10 mouse cellular contexts compared by ENCODE assay signal in genomic region chr4:55013563-55014248, GRCm38 (mm10).
DNase-seq lines count a peak whose midpoint lies in the region; ATAC-seq lines count a peak whose summit lies in the region.
"Had no signal": no experiment of that assay in that cellular context is flagged by ENCODE, and none has a peak within 500 bp of the region (broad histone marks: within the 10 kb centered on the region; RNA-seq: fewer than 3 reads in every experiment).

No protein-coding gene starts in this region.

- no peaks in the 10 kb centered on the region for H3K4me1 ChIP-seq in hindbrain, embryonic 16.5 days (ENCODE audit: control insufficient read depth, insufficient read depth, low read depth, low read length)
- no peaks in the 10 kb centered on the region for H3K4me1 ChIP-seq in hindbrain, embryonic 11.5 days (replicated peaks; ENCODE audit: control insufficient read depth, insufficient read depth, low read length)
- no peaks in the 10 kb centered on the region for H3K4me1 ChIP-seq in limb, embryonic 10.5 days
- H3K4me1 ChIP-seq in liver, embryonic 12.5 days: no peaks in the 10 kb centered on the region

- no peaks in the 10 kb centered on the region for H3K27me3 ChIP-seq in hindbrain, embryonic 16.5 days (replicated peaks; ENCODE audit: control insufficient read depth, insufficient read depth, low read length)
- H3K27me3 ChIP-seq in hindbrain, embryonic 11.5 days (ENCODE audit: control insufficient read depth, insufficient read depth, low read length): no peaks in the 10 kb centered on the region
- no peaks in the 10 kb centered on the region for H3K27me3 ChIP-seq in limb, embryonic 10.5 days (ENCODE audit: low read depth, poor library complexity, severe bottlenecking)
- H3K27me3 ChIP-seq in liver, embryonic 12.5 days (replicated peaks): no peaks in the 10 kb centered on the region

- no peak overlapping the region for H3K9ac ChIP-seq in hindbrain, embryonic 16.5 days (ENCODE audit: low read depth, low read length)
- no peak overlapping the region for H3K9ac ChIP-seq in hindbrain, embryonic 11.5 days (ENCODE audit: low read depth, low read length)
- H3K9ac ChIP-seq in liver, embryonic 12.5 days: no peak overlapping the region

- H3K36me3 ChIP-seq in hindbrain, embryonic 16.5 days (ENCODE audit: control insufficient read depth, insufficient read depth, low read length): peaks cover 72% of the 10 kb centered on the region
- peaks cover 40% of the 10 kb centered on the region for H3K36me3 ChIP-seq in hindbrain, embryonic 11.5 days (ENCODE audit: control insufficient read depth, insufficient read depth, low read length)
- peaks cover 100% of the 10 kb centered on the region for H3K36me3 ChIP-seq in limb, embryonic 10.5 days
- peaks cover 14% of the 10 kb centered on the region; the same call in 1 of the 2 replicates for H3K36me3 ChIP-seq in liver, embryonic 12.5 days

- no peak overlapping the region for H3K4me2 ChIP-seq in hindbrain, embryonic 16.5 days (ENCODE audit: low read length)
- H3K4me2 ChIP-seq in hindbrain, embryonic 11.5 days (replicated peaks; ENCODE audit: low read depth, low read length): no peak overlapping the region
- H3K4me2 ChIP-seq in liver, embryonic 12.5 days: no peak overlapping the region

- H3K9me3 ChIP-seq in hindbrain, embryonic 16.5 days (ENCODE audit: control insufficient read depth, low read length): no peaks in the 10 kb centered on the region
- H3K9me3 ChIP-seq in hindbrain, embryonic 11.5 days (ENCODE audit: control insufficient read depth, low read length): no peaks in the 10 kb centered on the region
- no peaks in the 10 kb centered on the region for H3K9me3 ChIP-seq in limb, embryonic 10.5 days (replicated peaks)
- H3K9me3 ChIP-seq in liver, embryonic 12.5 days (replicated peaks): no peaks in the 10 kb centered on the region; the same call in 1 of the 2 replicates

- 73% methylated on average over 16 of the region's 16 CpGs for WGBS in hindbrain, embryonic 16.5 days
- WGBS in hindbrain, embryonic 11.5 days: 80% methylated on average over 16 of the region's 16 CpGs
- 91% methylated on average over 16 of the region's 16 CpGs for WGBS in limb, embryonic 10.5 days
- 68% methylated on average over 16 of the region's 16 CpGs for WGBS in liver, embryonic 12.5 days (ENCODE audit: insufficient replicate concordance)

- peak; percentile 35; the same call in 1 of the 2 replicates for ATAC-seq in hindbrain, embryonic 16.5 days
- ATAC-seq in hindbrain, embryonic 11.5 days (ENCODE audit: low FRiP score): no peak
- no peak for ATAC-seq in liver, embryonic 12.5 days

- H3K27ac ChIP-seq in hindbrain, embryonic 16.5 days (ENCODE audit: low read depth, low read length): no peak overlapping the region; the same call in 1 of the 2 replicates
- H3K27ac ChIP-seq in hindbrain, embryonic 11.5 days (ENCODE audit: low read depth, low read length): no peak overlapping the region
- H3K27ac ChIP-seq in limb, embryonic 10.5 days: no peak overlapping the region
- H3K27ac ChIP-seq in liver, embryonic 12.5 days: no peak overlapping the region

- no peak overlapping the region for H3K4me3 ChIP-seq in hindbrain, embryonic 16.5 days (ENCODE audit: low read length)
- no peak overlapping the region for H3K4me3 ChIP-seq in hindbrain, embryonic 11.5 days (ENCODE audit: low read depth, low read length)
- no peak overlapping the region for H3K4me3 ChIP-seq in limb, embryonic 10.5 days
- no peak overlapping the region for H3K4me3 ChIP-seq in liver, embryonic 12.5 days

- DNase-seq in hindbrain, embryonic 11.5 days (ENCODE audit: low spot score): no peak
- peak; percentile 21 to 33 for DNase-seq in frontal cortex, postnatal 25 days (ENCODE audit: low spot score in 2 of 2)
- DNase-seq in layer of hippocampus, postnatal 10 days (ENCODE audit: low spot score in 2 of 2): peak; percentile 33 to 40
- DNase-seq in right cerebral cortex, postnatal 10 days (ENCODE audit: low spot score in 2 of 2): peak; percentile 61 to 69
- DNase-seq in limb, embryonic 10.5 days (ENCODE audit: low spot score): no peak
- DNase-seq in gastrocnemius, adult 18-20 months (ENCODE audit: low spot score): no peak
- DNase-seq: cerebellum, adult 11 months; thymus, postnatal 25 days had no signal

Comparison
In these comparisons a context has a peak if more than half of its experiments do, and no peak if none do; other contexts are left out.
1. DNase-seq: peak in frontal cortex, postnatal 25 days (2 of 2), layer of hippocampus, postnatal 10 days (2 of 2) and right cerebral cortex, postnatal 10 days (2 of 2); none in hindbrain, embryonic 11.5 days (single experiment), limb, embryonic 10.5 days (single experiment) and gastrocnemius, adult 18-20 months (single experiment).